Mouse (Mus musculus): ENCODE measurements around the gene Ate1.

DNA sequence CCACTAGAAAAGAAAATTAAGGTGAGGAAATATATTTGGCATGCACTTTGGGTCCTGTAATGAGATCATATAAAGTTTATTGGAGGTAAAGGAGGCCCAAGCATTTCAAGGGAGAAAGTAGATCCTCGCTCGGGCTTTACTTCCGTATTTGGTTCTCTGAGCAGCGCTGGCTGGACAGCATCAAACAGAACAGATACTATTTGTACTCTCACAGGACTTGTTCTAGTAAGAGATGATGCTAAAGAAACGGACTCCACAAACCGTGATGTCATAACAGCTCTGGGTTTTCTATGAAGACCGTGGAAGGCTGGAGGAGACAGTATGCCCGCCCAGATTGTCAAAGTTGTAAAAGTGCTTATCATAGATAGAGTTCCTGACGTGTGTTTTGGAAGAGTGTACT, 7.1 kb upstream of the Ate1 start:
- TF ChIP-seq FLI1 (IDR thresholded peaks at IDR 0.05; ENCODE audit: low read length) (no peak), GATA1 (IDR thresholded peaks at IDR 0.05; ENCODE audit: borderline replicate concordance, low read length) (no peak)

All from megakaryocyte, embryonic 14.5 days (primary cell).